Comparison of ENCODE assay signal across 30 mouse cellular contexts in the genomic region with DNA sequence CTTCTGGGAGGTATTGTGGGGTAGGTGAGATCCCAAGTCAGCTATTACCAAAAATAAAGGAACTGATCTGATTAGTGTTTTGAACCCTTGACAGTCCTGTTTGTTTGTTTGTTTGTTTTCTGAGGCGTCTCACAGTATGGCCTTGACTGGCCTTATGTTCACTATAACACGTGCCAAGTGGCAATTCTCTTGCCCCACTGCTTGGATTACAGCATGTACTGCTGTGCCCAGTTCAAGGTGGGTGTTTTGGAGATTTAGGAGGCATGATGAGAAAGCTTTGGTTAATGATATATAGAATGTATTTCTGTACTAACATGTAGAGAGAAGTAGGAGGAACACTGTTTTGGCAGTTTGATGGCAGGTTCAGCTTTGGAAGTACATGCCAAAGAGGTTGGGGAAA. TPM values are rescaled to one million over a fixed set of nuclear protein-coding genes. Genes with fewer than 3 reads are reported as not detected.
DNase-seq lines count a peak whose midpoint lies in the region; ATAC-seq and TF ChIP-seq lines count a peak whose summit lies in the region.
"Had no signal": no experiment of that assay in that cellular context is flagged by ENCODE, and none has a peak within 500 bp of the region (broad histone marks: within the 10 kb centered on the region; RNA-seq: fewer than 3 reads in every experiment).

No protein-coding gene starts in this region.

- DNase-seq in gastrocnemius, adult 2 months = no peak
- no peak for DNase-seq in gastrocnemius, postnatal 25 days
- DNase-seq in liver, embryonic 11.5 days (ENCODE audit: low spot score) = no peak
- no peak for DNase-seq in adrenal gland, adult 8-10 months
- DNase-seq in frontal cortex, postnatal 14 days (ENCODE audit: low spot score in 2 of 2) = no peak
- DNase-seq: adrenal gland, postnatal 36 days; B cell, adult 2 months; embryo, embryonic 11 days; forebrain, postnatal 0 days; gastrocnemius, postnatal 36 days; heart, adult 2 months; kidney, adult 9 months; kidney, postnatal 10 days; lung, adult 2 months; lung, postnatal 10 days; spleen, adult 18-20 months; thymus, adult 18-20 months; thymus, postnatal 25 days had no signal

- H3K4me3 ChIP-seq in gastrocnemius, adult 2 months = no peak overlapping the region
- no peak overlapping the region for H3K4me3 ChIP-seq in liver, embryonic 11.5 days (ENCODE audit: low read depth, low read length)
- H3K4me3 ChIP-seq: embryonic facial prominence, embryonic 12.5 days; forebrain, embryonic 12.5 days; heart, adult 2 months; heart, embryonic 12.5 days; hindbrain, embryonic 10.5 days; limb, embryonic 10.5 days; limb, embryonic 15.5 days had no signal

- no peaks in the 10 kb centered on the region for H3K9me3 ChIP-seq in liver, embryonic 11.5 days (ENCODE audit: control insufficient read depth, low read length)
- H3K9me3 ChIP-seq: embryonic facial prominence, embryonic 12.5 days; forebrain, embryonic 12.5 days; heart, embryonic 12.5 days; hindbrain, embryonic 10.5 days; limb, embryonic 10.5 days; limb, embryonic 15.5 days had no signal

- H3K36me3 ChIP-seq in liver, embryonic 11.5 days (ENCODE audit: control insufficient read depth, insufficient read depth, low read length) = peaks cover 9% of the 10 kb centered on the region; the same call in 1 of the 2 replicates

- H3K4me1 ChIP-seq in liver, embryonic 11.5 days (replicated peaks; ENCODE audit: control insufficient read depth, insufficient read depth, low read length) = no peaks in the 10 kb centered on the region
- H3K4me1 ChIP-seq: embryonic facial prominence, embryonic 12.5 days; forebrain, embryonic 12.5 days; hindbrain, embryonic 10.5 days; limb, embryonic 10.5 days; limb, embryonic 15.5 days had no signal

- 0 out of 2 replicates have a peak, but pooled peaks have one; percentile 27 for ATAC-seq in erythroid progenitor cell, adult 5-6 weeks (replicated peaks; ENCODE audit: low FRiP score, poor library complexity, severe bottlenecking)
- ATAC-seq in liver, embryonic 11.5 days (replicated peaks; ENCODE audit: low FRiP score) = 0 out of 2 replicates have a peak, but pooled peaks have one; percentile 34
- 0 out of 2 replicates have a peak, but pooled peaks have one; percentile 18 for ATAC-seq in megakaryocyte-erythroid progenitor cell, adult 5-6 weeks (replicated peaks; ENCODE audit: low FRiP score, low TSS enrichment, poor library complexity, severe bottlenecking)
- ATAC-seq: forebrain, postnatal 0 days; hindbrain, postnatal 0 days; intestine, embryonic 16.5 days; midbrain, embryonic 16.5 days had no signal

- TF ChIP-seq CTCF in gastrocnemius, adult 2 months (IDR thresholded peaks at IDR 0.05) = no peak

- 90% methylated on average over 2 of the region's 2 CpGs for WGBS in liver, embryonic 11.5 days

- no peak overlapping the region for H3K9ac ChIP-seq in liver, embryonic 11.5 days (ENCODE audit: low read depth, low read length)
- H3K9ac ChIP-seq: embryonic facial prominence, embryonic 12.5 days; forebrain, embryonic 12.5 days; forebrain, postnatal 0 days; heart, embryonic 12.5 days; limb, embryonic 15.5 days had no signal

- no peak overlapping the region for H3K4me2 ChIP-seq in liver, embryonic 11.5 days
- H3K4me2 ChIP-seq: embryonic facial prominence, embryonic 12.5 days; forebrain, embryonic 12.5 days; heart, embryonic 12.5 days; limb, embryonic 15.5 days; midbrain, embryonic 11.5 days had no signal

- no peaks in the 10 kb centered on the region for H3K27me3 ChIP-seq in liver, embryonic 11.5 days (replicated peaks; ENCODE audit: control insufficient read depth, insufficient read depth, low read length)
- H3K27me3 ChIP-seq: embryonic facial prominence, embryonic 12.5 days; forebrain, embryonic 12.5 days; heart, embryonic 12.5 days; limb, embryonic 15.5 days had no signal

- peak overlapping the region; percentile 91 for H3K27ac ChIP-seq in gastrocnemius, adult 2 months
- H3K27ac ChIP-seq in liver, embryonic 11.5 days (ENCODE audit: low read depth, low read length) = no peak overlapping the region
- H3K27ac ChIP-seq: embryonic facial prominence, embryonic 12.5 days; forebrain, embryonic 12.5 days; heart, adult 2 months; hindbrain, embryonic 10.5 days; hindbrain, postnatal 0 days; limb, embryonic 10.5 days; limb, embryonic 15.5 days had no signal

- intact Hi-C loops in gastrocnemius, adult 2 months (cut with DNase I) = no loop called here

RNA-seq across cellular contexts. Expression of gene Picalm, which starts 28.0 kb away (rescaled TPM):
- total RNA-seq in gastrocnemius, adult 2 months (2021) = 10 to 100 TPM; 87.9 to 93.4 TPM
- 10 to 100 TPM; 78.3 to 79.6 TPM for total RNA-seq in gastrocnemius, postnatal 25 days (2021)
- 1,006 and 1,368 TPM in 2 replicates for total RNA-seq in erythroid progenitor cell, adult 5-6 weeks (2015; ENCODE audit: low replicate concordance)
- total RNA-seq in erythroid progenitor cell, adult 5-6 weeks (2017; ENCODE audit: low replicate concordance) = 1,167 and 1,289 TPM in 2 replicates
- 62.6 and 65.9 TPM in 2 replicates for polyA plus RNA-seq in liver, embryonic 11.5 days (2014; fragmentation: Nextera tagmentation; extraction: Ambion mirVana)
- 282 and 330 TPM in 2 replicates for total RNA-seq in megakaryocyte-erythroid progenitor cell, adult 5-6 weeks (2014; fragmentation: Nextera tagmentation)
- 338 and 342 TPM in 2 replicates for total RNA-seq in megakaryocyte-erythroid progenitor cell, adult 5-6 weeks (2017)
- 100 to 1,000 TPM; 106 to 151 (median 133) TPM for total RNA-seq in adrenal gland, adult 8-10 months (2022)
